Comparison of ENCODE assay signal across 21 mouse cellular contexts in genomic region chr3:83609095-83609770, GRCm38 (mm10).
DNase-seq lines count a peak whose midpoint lies in the region; ATAC-seq and TF ChIP-seq lines count a peak whose summit lies in the region.
"Had no signal": no experiment of that assay in that cellular context is flagged by ENCODE, and none has a peak within 500 bp of the region (broad histone marks: within the 10 kb centered on the region; RNA-seq: fewer than 3 reads in every experiment).

No protein-coding gene starts in this region.

- intact Hi-C loops in gastrocnemius, postnatal 14 days (cut with DNase I; ENCODE audit: low total_unique reads), result no loop called here

- no peak for TF ChIP-seq CTCF in Patski (IDR thresholded peaks at IDR 0.05)

- no peak overlapping the region for H3K4me2 ChIP-seq in intestine, embryonic 14.5 days (ENCODE audit: low read length)
- no peak overlapping the region for H3K4me2 ChIP-seq in intestine, embryonic 16.5 days (ENCODE audit: low read depth, low read length)
- H3K4me2 ChIP-seq: embryonic facial prominence, embryonic 15.5 days; heart, embryonic 12.5 days; limb, embryonic 15.5 days had no signal

- ATAC-seq in intestine, embryonic 14.5 days (replicated peaks; ENCODE audit: low FRiP score, low TSS enrichment, low read depth), result no peak
- no peak for ATAC-seq in intestine, embryonic 16.5 days
- no peak for ATAC-seq in Patski
- ATAC-seq: hindbrain, embryonic 16.5 days; liver, postnatal 0 days; midbrain, embryonic 16.5 days had no signal

- no peak overlapping the region for H3K4me3 ChIP-seq in intestine, embryonic 14.5 days (ENCODE audit: low read depth, low read length)
- no peak overlapping the region for H3K4me3 ChIP-seq in intestine, embryonic 16.5 days (ENCODE audit: low read length)
- H3K4me3 ChIP-seq in embryonic facial prominence, embryonic 10.5 days, result no peak overlapping the region
- H3K4me3 ChIP-seq in limb, embryonic 10.5 days, result no peak overlapping the region
- H3K4me3 ChIP-seq: embryonic facial prominence, embryonic 15.5 days; heart, embryonic 12.5 days; limb, embryonic 15.5 days had no signal

- H3K27ac ChIP-seq in intestine, embryonic 14.5 days (ENCODE audit: low read depth), result no peak overlapping the region
- H3K27ac ChIP-seq in intestine, embryonic 16.5 days (ENCODE audit: low read length), result no peak overlapping the region
- peak overlapping the region; percentile 40 for H3K27ac ChIP-seq in embryonic facial prominence, embryonic 10.5 days (replicated peaks)
- peak overlapping the region; percentile 72 for H3K27ac ChIP-seq in limb, embryonic 10.5 days
- H3K27ac ChIP-seq: embryonic facial prominence, embryonic 15.5 days; limb, embryonic 15.5 days had no signal

- H3K9me3 ChIP-seq in intestine, embryonic 14.5 days (ENCODE audit: control insufficient read depth, low read length), result no peaks in the 10 kb centered on the region
- no peaks in the 10 kb centered on the region for H3K9me3 ChIP-seq in intestine, embryonic 16.5 days (ENCODE audit: control insufficient read depth, low read length)
- H3K9me3 ChIP-seq in embryonic facial prominence, embryonic 10.5 days, result no peaks in the 10 kb centered on the region
- no peaks in the 10 kb centered on the region for H3K9me3 ChIP-seq in limb, embryonic 10.5 days (replicated peaks)
- H3K9me3 ChIP-seq: embryonic facial prominence, embryonic 15.5 days; heart, embryonic 12.5 days; limb, embryonic 15.5 days had no signal

- CTCF ChIA-PET in Patski (lab: Charles Lee), result interaction anchor here (0.9 to 1.1 kb wide), 2 partner anchors 10 to 23 kb away, joined by 3 to 4 read pairs; no protein-coding TSS in a partner anchor

- 38% methylated on average over 8 of the region's 8 CpGs for WGBS in intestine, embryonic 14.5 days
- WGBS in intestine, embryonic 16.5 days, result 29% methylated on average over 8 of the region's 8 CpGs
- WGBS in embryonic facial prominence, embryonic 10.5 days, result 52% methylated on average over 8 of the region's 8 CpGs
- 65% methylated on average over 8 of the region's 8 CpGs for WGBS in limb, embryonic 10.5 days

- DNase-seq in intestine, embryonic 14.5 days (ENCODE audit: low spot score), result peak; percentile 48
- DNase-seq in Patski (ENCODE audit: low read depth, low spot score), result peak; percentile 34
- no peak for DNase-seq in embryonic facial prominence, embryonic 10.5 days (ENCODE audit: low spot score)
- no peak for DNase-seq in limb, embryonic 10.5 days (ENCODE audit: low spot score)
- DNase-seq in gastrocnemius, postnatal 4 days (ENCODE audit: low spot score in 2 of 2), result no peak
- DNase-seq in gastrocnemius, postnatal 14 days, result no peak
- DNase-seq: adrenal gland, adult 8-10 months; cerebellum, adult 9-10 months; gastrocnemius, postnatal 10 days; layer of hippocampus, adult 9-11 months; liver, postnatal 0 days; lung, postnatal 10 days; right cerebral cortex, postnatal 25 days; thymus, adult 18-20 months; thymus, postnatal 4 days had no signal

- in situ Hi-C loops in Patski (cut with MboI; ENCODE audit: low pct_unique_long_range_greater_than_20kb), result no loop called here

- no peaks in the 10 kb centered on the region for H3K27me3 ChIP-seq in intestine, embryonic 14.5 days (replicated peaks; ENCODE audit: control insufficient read depth, insufficient read depth, low read length)
- H3K27me3 ChIP-seq in intestine, embryonic 16.5 days (replicated peaks; ENCODE audit: control insufficient read depth, insufficient read depth, low read length), result no peaks in the 10 kb centered on the region
- peaks cover 57% of the 10 kb centered on the region for H3K27me3 ChIP-seq in Patski
- H3K27me3 ChIP-seq in embryonic facial prominence, embryonic 10.5 days (replicated peaks; ENCODE audit: low read depth, poor library complexity, severe bottlenecking), result no peaks in the 10 kb centered on the region
- H3K27me3 ChIP-seq in limb, embryonic 10.5 days (ENCODE audit: low read depth, poor library complexity, severe bottlenecking), result no peaks in the 10 kb centered on the region
- H3K27me3 ChIP-seq: embryonic facial prominence, embryonic 15.5 days; heart, embryonic 12.5 days; limb, embryonic 15.5 days had no signal

- H3K4me1 ChIP-seq in intestine, embryonic 14.5 days (replicated peaks; ENCODE audit: control insufficient read depth, insufficient read depth, low read length), result no peaks in the 10 kb centered on the region
- no peaks in the 10 kb centered on the region for H3K4me1 ChIP-seq in intestine, embryonic 16.5 days (ENCODE audit: control insufficient read depth, insufficient read depth, low read length)
- peaks cover 10% of the 10 kb centered on the region for H3K4me1 ChIP-seq in embryonic facial prominence, embryonic 10.5 days
- peaks cover 25% of the 10 kb centered on the region for H3K4me1 ChIP-seq in limb, embryonic 10.5 days

- no peaks in the 10 kb centered on the region for H3K36me3 ChIP-seq in intestine, embryonic 14.5 days (ENCODE audit: control insufficient read depth, insufficient read depth, low read length)
- H3K36me3 ChIP-seq in intestine, embryonic 16.5 days (ENCODE audit: control insufficient read depth, insufficient read depth, low read length), result no peaks in the 10 kb centered on the region
- no peaks in the 10 kb centered on the region for H3K36me3 ChIP-seq in embryonic facial prominence, embryonic 10.5 days (replicated peaks)
- no peaks in the 10 kb centered on the region for H3K36me3 ChIP-seq in limb, embryonic 10.5 days
- H3K36me3 ChIP-seq: embryonic facial prominence, embryonic 15.5 days; heart, embryonic 12.5 days; limb, embryonic 15.5 days had no signal

- POLR2A ChIA-PET in Patski (lab: Charles Lee), result no interaction called here

- H3K9ac ChIP-seq in intestine, embryonic 14.5 days (ENCODE audit: low read length), result no peak overlapping the region
- no peak overlapping the region for H3K9ac ChIP-seq in intestine, embryonic 16.5 days (ENCODE audit: low read depth, low read length)
- H3K9ac ChIP-seq: embryonic facial prominence, embryonic 15.5 days; heart, embryonic 12.5 days; limb, embryonic 15.5 days; liver, postnatal 0 days had no signal

Comparison
In these comparisons a context has a peak if more than half of its experiments do, and no peak if none do; other contexts are left out.
1. DNase-seq: peak in intestine, embryonic 14.5 days (single experiment) and Patski (single experiment); none in embryonic facial prominence, embryonic 10.5 days (single experiment), limb, embryonic 10.5 days (single experiment), gastrocnemius, postnatal 4 days (0 of 2) and gastrocnemius, postnatal 14 days (single experiment).
2. H3K27ac ChIP-seq: peak in embryonic facial prominence, embryonic 10.5 days (single experiment) and limb, embryonic 10.5 days (single experiment); none in intestine, embryonic 14.5 days (single experiment) and intestine, embryonic 16.5 days (single experiment).